Mouse (Mus musculus): ENCODE results near the gene Olfr411. TPM values are rescaled to one million over a fixed set of nuclear protein-coding genes. Genes with fewer than 3 reads are reported as not detected.

The Olfr411 gene
- not detected in 2 replicates for polyA plus RNA-seq (2016; fragmentation: Nextera tagmentation; extraction: Ambion mirVana)

- no peak within 1 kb of the TSS for H3K4me2 ChIP-seq
- no peaks in the 10 kb centered on the region for H3K27me3 ChIP-seq
- no peaks in the 10 kb centered on the region for H3K36me3 ChIP-seq (replicated peaks)
- no peaks in the 10 kb centered on the region for H3K9me3 ChIP-seq
- ATAC-seq (ENCODE audit: low FRiP score) = no peak
- H3K4me1 ChIP-seq = no peaks in the 10 kb centered on the region
- no peak within 1 kb of the TSS for H3K9ac ChIP-seq
- no peak within 1 kb of the TSS for H3K27ac ChIP-seq
- H3K4me3 ChIP-seq (replicated peaks) = no peak within 1 kb of the TSS
- WGBS = 86% methylated on average over 3 of the region's 3 CpGs
Measured at GRCm38 (mm10) chr11:74352550-74352949, at the start of gene Olfr411. TSS of gene Olfr411 (minus strand) at chr11:74352650.

DNA sequence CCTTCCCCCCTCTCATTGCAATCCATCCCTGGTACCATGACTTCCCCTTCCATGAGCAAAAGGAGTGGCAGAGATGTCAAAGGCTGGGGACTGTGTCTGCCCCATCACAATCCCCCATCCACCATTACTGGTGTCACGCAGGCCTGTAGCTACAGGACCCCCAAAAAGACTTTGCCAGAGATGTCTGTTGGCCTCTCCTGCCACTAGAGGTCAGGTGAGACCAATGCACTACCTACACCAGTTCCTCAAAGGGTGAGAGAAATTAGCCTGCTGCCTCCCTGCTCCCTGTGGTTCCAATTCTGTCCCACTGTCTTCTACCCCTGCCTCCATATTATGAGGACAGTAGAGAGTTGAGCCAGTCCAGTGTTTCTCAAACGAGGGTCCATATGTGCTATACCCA is 49.7 kb upstream of the Olfr411 start:
- ATAC-seq (ENCODE audit: low FRiP score) = no peak
- Histone ChIP-seq H3K9me3 (no peaks in the 10 kb centered on the region), H3K27ac (no peak overlapping the region), H3K9ac (no peak overlapping the region), H3K4me1 (no peaks in the 10 kb centered on the region; the same call in 1 of the 2 replicates), H3K27me3 (no peaks in the 10 kb centered on the region), H3K4me3 (replicated peaks) (no peak overlapping the region), H3K36me3 (replicated peaks) (no peaks in the 10 kb centered on the region), H3K4me2 (no peak overlapping the region)
- 45% methylated on average over 2 of the region's 2 CpGs for WGBS

- no peaks in the 10 kb centered on the region for H3K27me3 ChIP-seq
- ATAC-seq (ENCODE audit: low FRiP score) = no peak
- no peaks in the 10 kb centered on the region for H3K9me3 ChIP-seq
- 84% methylated on average over 18 of the region's 18 CpGs for WGBS
- H3K4me2 ChIP-seq = no peak overlapping the region
- peaks cover 13% of the 10 kb centered on the region for H3K4me1 ChIP-seq
- H3K36me3 ChIP-seq (replicated peaks) = no peaks in the 10 kb centered on the region
- no peak overlapping the region for H3K9ac ChIP-seq
- H3K4me3 ChIP-seq (replicated peaks) = no peak overlapping the region
- H3K27ac ChIP-seq = no peak overlapping the region
Measured at GRCm38 (mm10) chr11:74395583-74395982, 43.1 kb upstream of the Olfr411 start.

- Histone ChIP-seq H3K27me3 (no peaks in the 10 kb centered on the region), H3K9ac (no peak overlapping the region), H3K36me3 (replicated peaks) (no peaks in the 10 kb centered on the region), H3K27ac (0 out of 2 replicates have a peak overlapping the region, but pooled peaks have one; percentile 36), H3K4me3 (replicated peaks) (no peak overlapping the region), H3K4me2 (no peak overlapping the region), H3K4me1 (peaks cover 13% of the 10 kb centered on the region), H3K9me3 (no peaks in the 10 kb centered on the region)
- peak; percentile 81; the same call in 1 of the 2 replicates for ATAC-seq (ENCODE audit: low FRiP score)
- 51% methylated on average over 5 of the region's 5 CpGs for WGBS
Measured at GRCm38 (mm10) chr11:74393489-74393888, 41.0 kb upstream of the Olfr411 start.

GRCm38 (mm10) chr11:74392903-74393302 is 40.5 kb upstream of the Olfr411 start:
- Histone ChIP-seq H3K27me3 (no peaks in the 10 kb centered on the region), H3K36me3 (replicated peaks) (no peaks in the 10 kb centered on the region), H3K4me2 (no peak overlapping the region), H3K4me1 (peaks cover 13% of the 10 kb centered on the region), H3K9me3 (no peaks in the 10 kb centered on the region), H3K4me3 (replicated peaks) (no peak overlapping the region), H3K9ac (no peak overlapping the region), H3K27ac (no peak overlapping the region)
- ATAC-seq (ENCODE audit: low FRiP score) = no peak
- WGBS = 75% methylated on average over 6 of the region's 6 CpGs

GRCm38 (mm10) chr11:74391899-74392298 is 39.4 kb upstream of the Olfr411 start:
- Histone ChIP-seq H3K9me3 (no peaks in the 10 kb centered on the region), H3K27ac (no peak overlapping the region), H3K4me1 (peaks cover 13% of the 10 kb centered on the region), H3K36me3 (replicated peaks) (no peaks in the 10 kb centered on the region), H3K4me3 (replicated peaks) (no peak overlapping the region), H3K9ac (no peak overlapping the region), H3K27me3 (no peaks in the 10 kb centered on the region), H3K4me2 (no peak overlapping the region)
- ATAC-seq (ENCODE audit: low FRiP score) = no peak
- WGBS = 94% methylated on average over 11 of the region's 11 CpGs

- Histone ChIP-seq H3K27ac (no peak overlapping the region), H3K4me3 (replicated peaks) (no peak overlapping the region), H3K4me2 (no peak overlapping the region), H3K27me3 (no peaks in the 10 kb centered on the region), H3K9ac (no peak overlapping the region), H3K4me1 (no peaks in the 10 kb centered on the region), H3K9me3 (no peaks in the 10 kb centered on the region), H3K36me3 (replicated peaks) (no peaks in the 10 kb centered on the region)
- no peak for ATAC-seq (ENCODE audit: low FRiP score)
- WGBS = 90% methylated on average over 5 of the region's 5 CpGs
Measured at GRCm38 (mm10) chr11:74387203-74387602, 34.8 kb upstream of the Olfr411 start.

DNA sequence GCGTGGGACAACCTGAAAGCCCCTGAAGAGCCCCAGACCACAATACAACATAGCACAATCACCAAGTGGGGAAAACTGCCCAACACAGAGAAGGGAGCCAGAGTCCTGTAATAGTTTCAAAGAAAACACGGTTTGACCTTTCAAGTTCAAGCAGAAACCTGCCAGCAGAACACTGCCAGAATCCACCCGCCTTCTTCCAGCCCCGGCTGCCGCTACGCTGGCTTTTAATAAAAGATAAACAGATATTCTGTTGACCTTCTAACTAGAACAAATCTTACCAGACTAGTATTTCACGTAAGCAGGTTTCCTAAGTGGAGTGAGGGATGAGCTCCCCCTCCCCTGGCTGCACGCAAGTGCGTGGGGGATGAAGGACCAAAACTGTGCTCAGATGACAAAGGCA is 33.2 kb upstream of the Olfr411 start:
- 76% methylated on average over 9 of the region's 9 CpGs for WGBS
- ATAC-seq (ENCODE audit: low FRiP score) = no peak
- Histone ChIP-seq H3K9ac (no peak overlapping the region), H3K36me3 (replicated peaks) (no peaks in the 10 kb centered on the region), H3K27ac (no peak overlapping the region), H3K4me2 (no peak overlapping the region), H3K9me3 (no peaks in the 10 kb centered on the region), H3K27me3 (no peaks in the 10 kb centered on the region), H3K4me3 (replicated peaks) (no peak overlapping the region), H3K4me1 (no peaks in the 10 kb centered on the region)

GRCm38 (mm10) chr11:74379166-74379873 is 26.9 kb upstream of the Olfr411 start:
- no peak overlapping the region for H3K9ac ChIP-seq
- no peak overlapping the region for H3K4me3 ChIP-seq (replicated peaks)
- H3K27me3 ChIP-seq = no peaks in the 10 kb centered on the region
- no peak overlapping the region for H3K27ac ChIP-seq
- H3K36me3 ChIP-seq (replicated peaks) = no peaks in the 10 kb centered on the region
- H3K4me1 ChIP-seq = no peaks in the 10 kb centered on the region
- ATAC-seq (ENCODE audit: low FRiP score) = no peak
- WGBS = 76% methylated on average over 4 of the region's 4 CpGs
- no peaks in the 10 kb centered on the region for H3K9me3 ChIP-seq
- H3K4me2 ChIP-seq = no peak overlapping the region

GRCm38 (mm10) chr11:74376847-74377246 is 24.4 kb upstream of the Olfr411 start:
- H3K4me1 ChIP-seq = no peaks in the 10 kb centered on the region
- H3K27me3 ChIP-seq = no peaks in the 10 kb centered on the region
- H3K27ac ChIP-seq = no peak overlapping the region
- H3K4me2 ChIP-seq = no peak overlapping the region
- WGBS = 77% methylated on average over 3 of the region's 3 CpGs
- H3K9me3 ChIP-seq = no peaks in the 10 kb centered on the region
- no peaks in the 10 kb centered on the region for H3K36me3 ChIP-seq (replicated peaks)
- no peak overlapping the region for H3K9ac ChIP-seq
- peak; percentile 76 for ATAC-seq (ENCODE audit: low FRiP score)
- H3K4me3 ChIP-seq (replicated peaks) = no peak overlapping the region

DNA sequence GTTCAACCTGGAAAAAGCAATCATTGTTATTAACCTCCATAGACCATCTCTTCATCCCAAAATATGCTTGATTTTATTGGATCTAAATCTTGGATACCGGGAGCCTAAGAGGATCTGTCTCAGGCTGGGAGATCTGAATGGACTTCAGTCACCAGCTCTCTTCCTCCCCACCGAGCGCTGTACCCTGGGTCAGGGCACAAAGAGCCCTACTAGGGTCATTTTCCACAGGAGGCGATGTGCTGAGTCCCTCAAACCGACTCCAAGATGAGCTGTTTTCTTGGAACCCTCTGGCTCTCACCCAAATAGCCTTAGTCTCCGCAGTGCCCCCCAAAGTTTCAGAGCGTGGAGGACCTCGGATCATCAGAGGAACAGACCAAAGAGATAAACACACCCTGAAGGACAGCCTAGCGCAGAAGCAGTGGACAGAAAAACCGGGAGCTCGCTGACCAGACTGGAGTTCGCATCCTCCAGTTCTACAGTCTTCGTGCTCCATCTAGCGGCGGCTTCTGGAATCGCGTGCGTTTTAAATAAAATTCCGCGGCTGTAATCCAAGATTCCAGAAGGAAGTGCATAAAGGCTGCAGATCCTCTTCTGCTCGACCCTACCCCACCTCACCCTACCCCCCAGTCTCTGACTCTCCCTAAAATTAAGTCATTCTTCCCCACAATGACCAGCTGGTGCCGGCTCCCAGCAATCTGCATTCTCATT is 19.1 kb upstream of the Olfr411 start:
- Histone ChIP-seq H3K4me3 (replicated peaks) (no peak overlapping the region), H3K9me3 (no peaks in the 10 kb centered on the region), H3K27me3 (0 out of 2 replicates have a peak, but pooled peaks cover 4% of the 10 kb centered on the region), H3K9ac (no peak overlapping the region), H3K36me3 (replicated peaks) (no peaks in the 10 kb centered on the region), H3K4me2 (0 out of 2 replicates have a peak overlapping the region, but pooled peaks have one; percentile 8), H3K27ac (no peak overlapping the region), H3K4me1 (no peaks in the 10 kb centered on the region)
- ATAC-seq (ENCODE audit: low FRiP score) = 0 out of 2 replicates have a peak, but pooled peaks have one; percentile 30
- 11% methylated on average over 22 of the region's 22 CpGs for WGBS

- no peak within 1 kb of the TSS for H3K9ac ChIP-seq
- no peak within 1 kb of the TSS for H3K27ac ChIP-seq
- H3K36me3 ChIP-seq (replicated peaks) = no peaks in the 10 kb centered on the region
- H3K4me3 ChIP-seq (replicated peaks) = no peak within 1 kb of the TSS
- no peak for ATAC-seq (ENCODE audit: low FRiP score)
- H3K4me1 ChIP-seq = no peaks in the 10 kb centered on the region
- no peaks in the 10 kb centered on the region for H3K27me3 ChIP-seq
- no peak within 1 kb of the TSS for H3K4me2 ChIP-seq
- H3K9me3 ChIP-seq = 0 out of 2 replicates have a peak, but pooled peaks cover 3% of the 10 kb centered on the region
- 78% methylated on average over 1 of the region's 1 CpGs for WGBS
Measured at GRCm38 (mm10) chr11:74361769-74362168, 9.3 kb upstream of the Olfr411 start, which contains the start of gene Olfr412. TSS of gene Olfr412 (plus strand) at chr11:74362069.

All from forebrain, embryonic 12.5 days (tissue).